Mouse (Mus musculus): Measurements from ENCODE around the gene Oasl1. TPM values are rescaled to one million over a fixed set of nuclear protein-coding genes. Genes with fewer than 3 reads are reported as not detected.

The Oasl1 gene
- polyA plus RNA-seq, 1 experiment, result not detected

DNA sequence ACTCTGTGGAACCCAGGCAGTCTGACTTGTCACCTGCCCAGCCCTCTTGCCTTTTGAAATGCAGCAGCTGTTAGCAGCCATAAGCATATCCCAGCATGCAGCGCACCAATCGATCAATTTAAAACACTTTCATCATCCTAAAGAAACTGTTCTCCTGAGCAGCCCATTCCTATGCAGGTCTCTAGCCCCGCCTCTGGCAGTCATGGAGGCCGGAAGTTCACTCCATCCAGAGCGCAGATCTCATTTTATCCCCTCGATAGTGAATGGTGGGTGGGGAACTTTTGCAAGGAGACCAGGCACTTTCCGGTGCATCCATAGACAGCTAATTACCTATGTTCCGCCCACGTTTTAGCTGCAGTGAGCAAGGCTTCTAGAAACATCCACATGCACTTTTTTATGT, 49.2 kb downstream of the Oasl1 start:
- TF ChIP-seq TAL1 (IDR thresholded peaks at IDR 0.05; ENCODE audit: low read length) (no peak), GATA1 (IDR thresholded peaks at IDR 0.05; ENCODE audit: low read length) (no peak)
- Histone ChIP-seq H3K36me3 (ENCODE audit: control insufficient read depth) (no peaks in the 10 kb centered on the region; the same call in 1 of the 2 replicates), H3K27me3 (ENCODE audit: control insufficient read depth) (peaks cover 17% of the 10 kb centered on the region), H3K9me3 (ENCODE audit: control insufficient read depth, low read length) (no peaks in the 10 kb centered on the region), H3K4me1 (ENCODE audit: control insufficient read depth) (no peaks in the 10 kb centered on the region; the same call in 1 of the 2 replicates), H3K4me3 (replicated peaks) (no peak overlapping the region)

DNA sequence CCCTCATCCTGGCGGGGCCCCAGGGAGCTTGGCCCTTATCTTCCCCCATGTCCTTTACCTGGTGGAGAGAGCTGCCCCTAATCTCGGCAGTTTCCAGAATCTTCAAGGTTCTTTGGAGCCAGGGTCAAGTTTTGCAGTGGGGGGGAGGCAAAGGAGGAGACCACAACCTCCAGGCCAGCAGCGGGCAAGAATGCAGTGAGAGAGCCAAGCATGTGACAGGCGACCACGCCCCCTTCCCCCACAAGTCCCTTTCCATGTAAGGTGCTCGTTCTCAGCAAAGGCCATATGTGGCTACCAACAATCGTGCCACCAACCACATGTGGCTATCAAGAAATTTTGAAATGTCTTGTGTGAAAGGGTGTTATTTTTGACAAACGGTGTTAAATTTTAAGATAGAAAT, 50.1 kb downstream of the Oasl1 start:
- Histone ChIP-seq H3K27me3 (ENCODE audit: control insufficient read depth) (peaks cover 8% of the 10 kb centered on the region), H3K4me3 (replicated peaks) (no peak overlapping the region), H3K9me3 (ENCODE audit: control insufficient read depth, low read length) (no peaks in the 10 kb centered on the region), H3K4me1 (ENCODE audit: control insufficient read depth) (no peaks in the 10 kb centered on the region; the same call in 1 of the 2 replicates), H3K36me3 (ENCODE audit: control insufficient read depth) (no peaks in the 10 kb centered on the region; the same call in 1 of the 2 replicates)
- no peak for TF ChIP-seq GATA1 (IDR thresholded peaks at IDR 0.05; ENCODE audit: low read length)
- no peak for TF ChIP-seq TAL1 (IDR thresholded peaks at IDR 0.05; ENCODE audit: low read length)

DNA sequence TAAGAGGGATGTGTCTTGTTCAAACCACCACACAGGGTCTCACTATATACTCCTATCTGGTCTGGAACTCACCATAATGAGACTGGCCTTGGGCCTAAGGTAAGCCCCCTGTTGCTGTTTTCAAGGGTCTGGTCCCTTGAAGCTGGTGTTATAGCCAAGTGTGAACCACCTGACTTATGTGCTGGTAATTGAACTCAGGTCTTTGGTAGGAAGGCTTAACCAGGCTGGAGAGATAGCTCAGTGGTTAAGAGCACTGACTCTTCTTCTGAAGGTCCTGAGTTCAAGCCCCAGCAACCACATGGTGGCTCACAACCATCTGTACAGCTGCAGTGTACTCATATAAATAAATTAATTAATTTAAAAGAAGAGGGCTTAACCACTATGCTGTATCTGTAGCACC, 53.9 kb downstream of the Oasl1 start:
- Histone ChIP-seq H3K4me1 (ENCODE audit: control insufficient read depth) (peaks cover 29% of the 10 kb centered on the region), H3K36me3 (ENCODE audit: control insufficient read depth) (no peaks in the 10 kb centered on the region), H3K9me3 (ENCODE audit: control insufficient read depth, low read length) (no peaks in the 10 kb centered on the region), H3K4me3 (replicated peaks) (no peak overlapping the region), H3K27me3 (ENCODE audit: control insufficient read depth) (no peaks in the 10 kb centered on the region)
- TF ChIP-seq GATA1 (IDR thresholded peaks at IDR 0.05; ENCODE audit: low read length) (no peak), TAL1 (IDR thresholded peaks at IDR 0.05; ENCODE audit: low read length) (no peak)

DNA sequence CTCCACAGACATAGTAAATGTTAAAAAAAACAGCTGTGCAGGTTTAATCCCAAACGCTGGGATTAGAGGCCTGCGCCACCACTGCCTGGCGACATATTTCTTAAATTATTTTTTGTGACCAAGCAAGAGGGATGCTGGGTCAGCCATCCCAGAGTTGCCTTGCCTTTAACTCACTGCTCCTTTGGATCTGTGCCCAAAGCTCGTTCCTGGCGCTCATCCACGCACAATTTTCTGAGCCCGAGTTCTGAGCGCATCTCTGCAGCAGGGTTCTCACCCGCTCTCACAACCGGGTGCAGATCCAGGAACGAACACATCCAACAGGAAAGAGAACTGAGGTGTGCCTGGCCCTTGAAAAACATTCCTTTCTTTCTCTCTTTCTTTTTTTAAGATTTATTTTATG, 55.4 kb downstream of the Oasl1 start:
- Histone ChIP-seq H3K9me3 (ENCODE audit: control insufficient read depth, low read length) (peaks cover 1% of the 10 kb centered on the region), H3K27me3 (ENCODE audit: control insufficient read depth) (no peaks in the 10 kb centered on the region), H3K4me1 (ENCODE audit: control insufficient read depth) (peaks cover 33% of the 10 kb centered on the region), H3K36me3 (ENCODE audit: control insufficient read depth) (no peaks in the 10 kb centered on the region), H3K4me3 (replicated peaks) (no peak overlapping the region)
- TF ChIP-seq GATA1 (IDR thresholded peaks at IDR 0.05; ENCODE audit: low read length), result no peak
- no peak for TF ChIP-seq TAL1 (IDR thresholded peaks at IDR 0.05; ENCODE audit: low read length)

DNA sequence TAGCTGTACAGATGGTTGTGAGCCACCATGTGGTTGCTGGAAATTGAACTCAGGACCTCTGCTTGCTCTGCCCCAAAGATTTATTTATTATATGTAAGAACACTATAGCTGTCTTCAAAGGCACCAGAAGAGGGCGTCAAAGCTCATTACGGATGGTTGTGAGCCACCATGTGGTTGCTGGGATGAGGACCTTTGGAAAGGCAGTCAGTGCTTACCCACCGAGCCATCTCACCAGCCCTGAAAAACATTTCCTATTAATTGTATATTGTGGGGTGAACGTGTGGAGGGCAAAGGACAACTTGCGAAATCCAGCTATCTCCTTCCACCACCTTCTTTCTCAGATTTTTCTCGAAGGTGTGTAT, 55.8 kb downstream of the Oasl1 start:
- H3K4me3 ChIP-seq (replicated peaks), result peak overlapping the region; percentile 62
- H3K9me3 ChIP-seq (ENCODE audit: control insufficient read depth, low read length), result peaks cover 4% of the 10 kb centered on the region
- no peaks in the 10 kb centered on the region for H3K27me3 ChIP-seq (ENCODE audit: control insufficient read depth)
- no peak for TF ChIP-seq TAL1 (IDR thresholded peaks at IDR 0.05; ENCODE audit: low read length)
- no peak for TF ChIP-seq GATA1 (IDR thresholded peaks at IDR 0.05; ENCODE audit: low read length)
- H3K4me1 ChIP-seq (ENCODE audit: control insufficient read depth), result peaks cover 33% of the 10 kb centered on the region
- no peaks in the 10 kb centered on the region for H3K36me3 ChIP-seq (ENCODE audit: control insufficient read depth)

DNA sequence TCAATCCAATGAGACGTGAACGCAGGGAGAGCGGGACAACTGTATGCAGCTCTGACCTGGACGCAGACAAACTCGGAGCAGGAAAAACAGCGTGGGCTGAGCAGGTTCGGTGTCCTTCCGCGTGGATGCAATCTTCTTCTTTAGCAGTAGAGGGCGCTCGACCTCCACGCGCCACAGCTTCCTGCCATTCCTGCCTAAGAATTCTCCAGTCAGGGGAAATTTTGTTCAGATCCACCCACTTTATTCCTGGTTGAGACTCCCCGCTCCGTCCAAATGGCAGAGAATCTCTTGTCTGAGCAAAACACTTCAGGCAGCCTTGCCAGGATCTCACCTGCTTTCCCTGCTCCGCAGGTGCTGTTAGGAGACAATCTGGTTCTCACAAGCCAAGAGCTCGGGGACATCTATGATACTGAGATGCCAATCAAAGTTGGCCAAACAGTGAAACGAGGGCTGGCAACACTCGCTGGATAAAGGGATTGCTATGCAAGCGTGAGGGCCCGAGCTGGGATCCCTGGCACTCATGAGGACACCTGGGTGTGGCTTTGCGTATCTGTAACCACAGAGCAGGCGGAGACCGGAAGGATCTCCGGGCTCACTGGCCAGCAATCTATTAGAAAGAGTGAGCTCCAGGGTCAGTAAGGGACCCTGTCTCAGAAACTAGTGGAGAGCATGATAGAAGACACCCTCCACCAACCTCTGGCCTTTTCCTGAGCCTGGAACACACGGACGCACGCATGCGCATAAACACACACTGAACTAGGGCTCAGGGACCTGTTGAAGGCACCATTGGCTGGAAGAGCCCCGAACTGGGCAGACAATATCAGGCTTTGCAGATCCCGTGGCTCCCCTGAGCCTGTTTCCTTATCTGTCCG, 56.4 kb downstream of the Oasl1 start:
- Histone ChIP-seq H3K4me3 (replicated peaks) (peak overlapping the region; percentile 62), H3K36me3 (ENCODE audit: control insufficient read depth) (no peaks in the 10 kb centered on the region), H3K27me3 (ENCODE audit: control insufficient read depth) (no peaks in the 10 kb centered on the region), H3K9me3 (ENCODE audit: control insufficient read depth, low read length) (peaks cover 4% of the 10 kb centered on the region), H3K4me1 (ENCODE audit: control insufficient read depth) (peaks cover 35% of the 10 kb centered on the region)
- TF ChIP-seq GATA1 (IDR thresholded peaks at IDR 0.05; ENCODE audit: low read length) (no peak; the same call in 1 of the 2 replicates), TAL1 (IDR thresholded peaks at IDR 0.05; ENCODE audit: low read length) (peak; percentile 33; the same call in 1 of the 3 replicates)

DNA sequence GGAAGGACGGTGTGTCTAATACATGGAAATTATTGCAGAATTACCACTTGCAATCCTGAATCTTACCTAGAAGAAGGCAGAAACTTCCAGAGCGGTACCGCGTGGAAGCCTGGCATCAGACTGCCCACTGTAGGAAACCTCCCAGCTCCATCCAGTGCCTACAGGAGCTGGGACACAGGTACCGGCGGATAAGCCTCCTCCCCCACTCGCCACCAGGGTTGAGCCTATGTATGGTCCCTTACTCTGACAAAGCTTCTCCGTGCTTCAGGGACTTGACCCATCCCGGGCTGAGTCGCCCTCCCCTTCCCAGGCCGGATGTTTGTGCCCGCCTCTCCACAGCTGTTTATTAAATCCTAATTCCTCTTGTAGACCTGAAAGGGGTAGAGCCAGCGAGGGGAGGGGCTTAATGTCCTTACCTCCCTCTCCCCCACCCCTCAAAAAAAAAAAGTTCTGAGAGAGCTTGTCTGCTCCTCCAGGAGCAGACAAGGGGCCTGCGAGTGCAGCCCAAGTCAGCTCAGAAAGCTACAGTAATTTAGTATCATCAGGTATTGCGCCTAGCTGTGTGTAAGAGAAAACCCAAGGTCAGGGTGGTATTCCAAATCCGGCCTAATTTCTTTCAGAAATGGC, 57.2 kb downstream of the Oasl1 start:
- TF ChIP-seq TAL1 (IDR thresholded peaks at IDR 0.05; ENCODE audit: low read length) (no peak), GATA1 (IDR thresholded peaks at IDR 0.05; ENCODE audit: low read length) (peak; percentile 41; the same call in 1 of the 2 replicates)
- peaks cover 4% of the 10 kb centered on the region for H3K9me3 ChIP-seq (ENCODE audit: control insufficient read depth, low read length)
- H3K4me1 ChIP-seq (ENCODE audit: control insufficient read depth), result peaks cover 39% of the 10 kb centered on the region

DNA sequence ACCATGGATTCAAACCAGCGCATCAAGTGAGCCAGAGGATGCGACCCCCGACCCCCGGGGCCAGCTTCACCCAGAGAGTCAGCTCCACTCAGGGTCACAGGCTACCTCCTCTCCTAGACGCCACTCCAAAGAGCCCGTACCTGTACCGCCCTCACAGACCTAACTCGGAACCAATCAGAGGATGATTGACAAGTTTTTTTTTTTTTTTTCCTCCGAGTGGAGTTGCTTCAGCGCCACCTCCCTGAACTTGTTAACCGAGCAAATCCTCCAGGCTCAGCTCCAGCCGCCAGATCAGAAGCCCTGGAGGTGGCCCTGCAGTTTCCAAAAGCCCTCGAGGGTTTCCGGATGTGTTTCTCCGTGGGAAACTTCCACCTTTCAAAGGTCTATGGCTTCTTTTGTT, 59.0 kb downstream of the Oasl1 start:
- no peaks in the 10 kb centered on the region for H3K27me3 ChIP-seq (ENCODE audit: control insufficient read depth)
- no peak overlapping the region for H3K4me3 ChIP-seq (replicated peaks)
- H3K4me1 ChIP-seq (ENCODE audit: control insufficient read depth), result peaks cover 41% of the 10 kb centered on the region
- no peaks in the 10 kb centered on the region for H3K36me3 ChIP-seq (ENCODE audit: control insufficient read depth)
- TF ChIP-seq GATA1 (IDR thresholded peaks at IDR 0.05; ENCODE audit: low read length) (no peak), TAL1 (IDR thresholded peaks at IDR 0.05; ENCODE audit: low read length) (no peak)
- peaks cover 4% of the 10 kb centered on the region for H3K9me3 ChIP-seq (ENCODE audit: control insufficient read depth, low read length)

More for the DNA sequence above, 57.2 kb downstream of the Oasl1 start:
- no peaks in the 10 kb centered on the region for H3K27me3 ChIP-seq (ENCODE audit: control insufficient read depth)
- peak overlapping the region; percentile 62 for H3K4me3 ChIP-seq (replicated peaks)
- H3K36me3 ChIP-seq (ENCODE audit: control insufficient read depth), result no peaks in the 10 kb centered on the region

DNA sequence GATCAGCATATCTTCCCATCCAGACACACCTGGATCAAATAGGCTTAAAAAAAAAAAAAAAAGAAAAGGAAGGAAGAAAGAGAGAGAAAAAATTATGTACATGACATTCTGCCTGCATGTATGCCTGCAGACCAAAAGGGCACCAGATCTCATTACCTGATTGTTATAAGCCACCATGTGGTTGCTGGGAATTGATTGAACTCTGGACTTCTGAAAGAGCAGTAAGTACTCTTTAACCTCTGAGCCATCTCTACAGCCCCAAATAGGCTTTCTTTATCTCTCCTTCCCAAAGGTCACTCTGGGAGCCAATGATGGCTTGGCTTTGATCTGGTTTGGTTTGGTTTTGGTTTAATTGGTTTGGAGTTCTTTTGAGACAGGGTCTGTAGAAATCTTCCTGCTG, 62.0 kb downstream of the Oasl1 start:
- TF ChIP-seq GATA1 (IDR thresholded peaks at IDR 0.05; ENCODE audit: low read length) (no peak), TAL1 (IDR thresholded peaks at IDR 0.05; ENCODE audit: low read length) (no peak)
- no peaks in the 10 kb centered on the region for H3K36me3 ChIP-seq (ENCODE audit: control insufficient read depth)
- no peak overlapping the region for H3K4me3 ChIP-seq (replicated peaks)
- peaks cover 4% of the 10 kb centered on the region for H3K9me3 ChIP-seq (ENCODE audit: control insufficient read depth, low read length)
- peaks cover 27% of the 10 kb centered on the region for H3K4me1 ChIP-seq (ENCODE audit: control insufficient read depth)
- peaks cover 7% of the 10 kb centered on the region for H3K27me3 ChIP-seq (ENCODE audit: control insufficient read depth)

Other genes with a start within 250 kb of the Oasl1 start
- gene Gltp, start 232.3 kb upstream of the Oasl1 start, polyA plus RNA-seq (2012), result 6.3 and 7.0 TPM in 2 replicates
- gene Tchp, start 215.5 kb upstream of the Oasl1 start, polyA plus RNA-seq (2012), result 1.1 and 1.2 TPM in 2 replicates
- gene Ankrd13a, start 148.6 kb upstream of the Oasl1 start, polyA plus RNA-seq (2012), result 15.2 TPM in 2 replicates
- gene Git2, start 147.7 kb upstream of the Oasl1 start, polyA plus RNA-seq (2012), result 7.0 and 8.0 TPM in 2 replicates
- 4.4 and 5.8 TPM in 2 replicates for gene 1500011B03Rik, start 99.8 kb upstream of the Oasl1 start, polyA plus RNA-seq (2012)
- 0.02 TPM in 1 of 2 replicates, not detected in the other for gene 4930519G04Rik, start 69.6 kb upstream of the Oasl1 start, polyA plus RNA-seq (2012)
- not detected in 2 replicates for gene Gm9936, start 64.6 kb upstream of the Oasl1 start, polyA plus RNA-seq (2012)
- 0.02 and 0.09 TPM in 2 replicates for gene Oasl2, start 26.3 kb upstream of the Oasl1 start, polyA plus RNA-seq (2012)
- 2.4 and 3.3 TPM in 2 replicates for gene 2210016L21Rik, start 18.9 kb downstream of the Oasl1 start, polyA plus RNA-seq (2012)
- 0.03 and 0.14 TPM in 2 replicates for gene Hnf1a, start 47.9 kb downstream of the Oasl1 start, polyA plus RNA-seq (2012)
- gene Sppl3, start 87.9 kb downstream of the Oasl1 start, polyA plus RNA-seq (2012), result 4.4 and 4.6 TPM in 2 replicates
- not detected in 2 replicates for gene Gm10401, start 175.1 kb downstream of the Oasl1 start, polyA plus RNA-seq (2012)
- gene Acads, start 196.1 kb downstream of the Oasl1 start, polyA plus RNA-seq (2012), result 0.71 and 0.84 TPM in 2 replicates
- 1.3 and 1.6 TPM in 2 replicates for gene Unc119b, start 211.7 kb downstream of the Oasl1 start, polyA plus RNA-seq (2012)
- 0.53 and 0.69 TPM in 2 replicates for gene Mlec, start 234.9 kb downstream of the Oasl1 start, polyA plus RNA-seq (2012)